Mouse (Mus musculus) heart, adult 2 months (tissue): Measurements from ENCODE around the gene Kctd17. TPM values are rescaled to one million over a fixed set of nuclear protein-coding genes. Genes with fewer than 3 reads are reported as not detected.
A peak's percentile ranks its signal among the peaks of the same experiment; 100 is the strongest.

ENCODE experiments used
- DNase-seq, 2 experiments: peaks; one replicate each; pipeline ENCODE4 v3.0.0; 2021
- H3K27ac ChIP-seq: fragments of 200-600 bp; 2 replicates; pipeline ENCODE4 v1.8.1; 2022
- H3K27me3 ChIP-seq: fragments of 200-500 bp; 2 replicates; pipeline ENCODE4 v1.6.1; 2012; ENCODE audit warnings: mild to moderate bottlenecking, low read length, inconsistent platforms, mixed read lengths; ENCODE audit not compliant: control insufficient read depth, insufficient read depth
- H3K36me3 ChIP-seq: fragments of 200-500 bp; 2 replicates; pipeline ENCODE4 v1.6.1; 2012; ENCODE audit warnings: low read length, inconsistent platforms; ENCODE audit not compliant: control insufficient read depth, insufficient read depth
- H3K4me1 ChIP-seq: fragments of 200-500 bp; 2 replicates; pipeline ENCODE4 v1.6.1; 2011; ENCODE audit warnings: low read length; ENCODE audit not compliant: control insufficient read depth, insufficient read depth
- H3K4me3 ChIP-seq: fragments of 200-600 bp; 2 replicates; pipeline ENCODE4 v1.8.1; 2022
- H3K79me2 ChIP-seq: fragments of 200-500 bp; replicated peaks from 2 replicates; pipeline ENCODE4 v1.6.1; 2012; ENCODE audit warnings: mild to moderate bottlenecking, inconsistent platforms, low read length, moderate library complexity, mixed read lengths; ENCODE audit not compliant: control insufficient read depth, insufficient read depth
- H3K9ac ChIP-seq: fragments of 200-500 bp; 2 replicates; pipeline ENCODE4 v1.6.1; 2012; ENCODE audit warnings: low read depth, mild to moderate bottlenecking, control low read depth, inconsistent platforms, low read length, mixed read lengths
- CTCF ChIP-seq: fragments of 200-600 bp; IDR thresholded peaks from 2 replicates; pipeline ENCODE4 v1.8.1; 2022; ENCODE audit warnings: antibody characterized with exemption, mild to moderate bottlenecking, moderate library complexity
- EP300 ChIP-seq: fragments of 200-500 bp; IDR thresholded peaks from 2 replicates; pipeline ENCODE4 v1.6.1; 2011; ENCODE audit warnings: low read depth, low read length, control low read depth; ENCODE audit not compliant: insufficient read depth
- POLR2A ChIP-seq: fragments of 200-500 bp; IDR thresholded peaks from 2 replicates; pipeline ENCODE4 v1.6.1; 2011; ENCODE audit warnings: mild to moderate bottlenecking, low read depth, low read length, control low read depth; ENCODE audit not compliant: insufficient read depth
- WGBS: fragments of 180-500 bp; shearing (Covaris S2); methylation state at CpG from one replicate; pipeline ENCODE4 v1.1.7; 2018; 5-methylcytosine and 5-hydroxymethylcytosine counted together
- intact Hi-C: fragments of 180-260 bp; cut with DNase I; formaldehyde crosslinking; loops from one replicate; pipeline ENCODE4 v1.15.1; 2025
- polyA plus RNA-seq: library from polyadenylated mRNA; depleted of rRNA; stranded (reverse); fragments of >200 nt; gene quantifications from 2 replicates; pipeline ENCODE4 v1.2.3, GENCODE M21; 2012
- total RNA-seq, 2 experiments: library from RNA; stranded (reverse); gene quantifications; 2 replicates each; pipeline ENCODE4 v1.2.3; 2021

The Kctd17 gene
- total and polyA plus RNA-seq, 3 experiments = 18.4 to 66.1 (median 24.5) TPM

- Histone ChIP-seq H3K9ac (no peak overlapping the region), H3K4me1 (peaks cover 10% of the 10 kb centered on the region), H3K79me2 (no peaks in the 10 kb centered on the region), H3K4me3 (no peak overlapping the region), H3K27ac (peak overlapping the region; percentile 17; the same call in 1 of the 2 replicates), H3K36me3 (no peaks in the 10 kb centered on the region), H3K27me3 (no peaks in the 10 kb centered on the region)
- DNase-seq = peak in 1 of 2 experiments; percentile 41
- TF ChIP-seq POLR2A = no peak
- no peak for TF ChIP-seq EP300
- TF ChIP-seq CTCF = no peak
- WGBS = 44% methylated on average over 7 of the region's 7 CpGs
- intact Hi-C loops = loop anchor here (1.0 kb wide), 1 partner anchor 135 kb away; no protein-coding TSS in a partner anchor
These were observed 18.8 kb downstream of the Kctd17 start for GRCm38 (mm10) chr15:78447121-78447520.

- Histone ChIP-seq H3K79me2 (no peaks in the 10 kb centered on the region), H3K4me1 (peaks cover 10% of the 10 kb centered on the region), H3K9ac (peak overlapping the region; percentile 59; the same call in 1 of the 2 replicates), H3K4me3 (peak overlapping the region; percentile 50), H3K27ac (peak overlapping the region; percentile 90), H3K27me3 (no peaks in the 10 kb centered on the region), H3K36me3 (no peaks in the 10 kb centered on the region)
- WGBS = under 1% methylated on average over 22 of the region's 22 CpGs
- intact Hi-C loops = loop anchor here (1.0 to 2.0 kb wide), 3 partner anchors 63 to 134 kb away; no protein-coding TSS in a partner anchor
- TF ChIP-seq POLR2A (0 out of 2 replicates have a peak, but pooled peaks have one; percentile 12), EP300 (peak; percentile 47; the same call in 1 of the 2 replicates), CTCF (peak; percentile 87)
- peak; percentile 90 to 97 for DNase-seq
These were observed 19.6 kb downstream of the Kctd17 start for GRCm38 (mm10) chr15:78447746-78448535.

GRCm38 (mm10) chr15:78449131-78449530 is 20.8 kb downstream of the Kctd17 start:
- intact Hi-C loops = loop anchor here (2.0 kb wide), 1 partner anchor 62 kb away; no protein-coding TSS in a partner anchor
- no peaks in the 10 kb centered on the region for H3K36me3 ChIP-seq
- peaks cover 10% of the 10 kb centered on the region for H3K4me1 ChIP-seq
- H3K79me2 ChIP-seq = no peaks in the 10 kb centered on the region
- 49% methylated on average over 6 of the region's 6 CpGs for WGBS
- peak overlapping the region; percentile 43 for H3K27ac ChIP-seq
- DNase-seq = no peak
- H3K4me3 ChIP-seq = no peak overlapping the region
- H3K9ac ChIP-seq = no peak overlapping the region
- H3K27me3 ChIP-seq = no peaks in the 10 kb centered on the region
- no peak for TF ChIP-seq POLR2A
- TF ChIP-seq CTCF = no peak

- Histone ChIP-seq H3K36me3 (no peaks in the 10 kb centered on the region), H3K27me3 (no peaks in the 10 kb centered on the region), H3K4me1 (peaks cover 10% of the 10 kb centered on the region), H3K27ac (peak overlapping the region; percentile 43), H3K79me2 (no peaks in the 10 kb centered on the region), H3K9ac (no peak overlapping the region), H3K4me3 (no peak overlapping the region)
- intact Hi-C loops = loop anchor here (2.0 kb wide), 1 partner anchor 61 kb away; no protein-coding TSS in a partner anchor
- WGBS = 26% methylated on average over 7 of the region's 7 CpGs
- peak; percentile 61 to 68 for DNase-seq
- no peak for TF ChIP-seq POLR2A
- no peak for TF ChIP-seq EP300
- TF ChIP-seq CTCF = no peak
These were observed 21.5 kb downstream of the Kctd17 start for GRCm38 (mm10) chr15:78449694-78450418.

GRCm38 (mm10) chr15:78450419-78450768 is 22.0 kb downstream of the Kctd17 start:
- TF ChIP-seq EP300 = no peak
- TF ChIP-seq CTCF = no peak
- TF ChIP-seq POLR2A = no peak
- Histone ChIP-seq H3K79me2 (no peaks in the 10 kb centered on the region), H3K27ac (peak overlapping the region; percentile 31), H3K4me1 (peaks cover 10% of the 10 kb centered on the region), H3K36me3 (no peaks in the 10 kb centered on the region), H3K27me3 (no peaks in the 10 kb centered on the region), H3K4me3 (no peak overlapping the region), H3K9ac (no peak overlapping the region)
- 86% methylated on average over 6 of the region's 6 CpGs for WGBS
- intact Hi-C loops = no loop called here
- no peak for DNase-seq

GRCm38 (mm10) chr15:78451201-78451600 is 22.8 kb downstream of the Kctd17 start:
- Histone ChIP-seq H3K27ac (no peak overlapping the region), H3K4me1 (peaks cover 10% of the 10 kb centered on the region), H3K27me3 (no peaks in the 10 kb centered on the region), H3K79me2 (no peaks in the 10 kb centered on the region), H3K36me3 (no peaks in the 10 kb centered on the region), H3K9ac (no peak overlapping the region), H3K4me3 (no peak overlapping the region)
- intact Hi-C loops = no loop called here
- WGBS = 80% methylated on average over 2 of the region's 2 CpGs
- no peak for TF ChIP-seq CTCF
- DNase-seq = no peak
